Mouse (Mus musculus) embryo, embryonic 9.5 days (tissue): ENCODE measurements around the gene Gpr135.
"Not testable (repeated sequence)": the region's sequence is repeated elsewhere in the genome, so short reads cannot be mapped to it uniquely, and the experiment has no call there.

Experiments used
- DNase-seq: peaks from one replicate; pipeline ENCODE4 v3.0.0-alpha.2; 2017; ENCODE audit errors: extremely low spot score

Gene Gpr135

DNA sequence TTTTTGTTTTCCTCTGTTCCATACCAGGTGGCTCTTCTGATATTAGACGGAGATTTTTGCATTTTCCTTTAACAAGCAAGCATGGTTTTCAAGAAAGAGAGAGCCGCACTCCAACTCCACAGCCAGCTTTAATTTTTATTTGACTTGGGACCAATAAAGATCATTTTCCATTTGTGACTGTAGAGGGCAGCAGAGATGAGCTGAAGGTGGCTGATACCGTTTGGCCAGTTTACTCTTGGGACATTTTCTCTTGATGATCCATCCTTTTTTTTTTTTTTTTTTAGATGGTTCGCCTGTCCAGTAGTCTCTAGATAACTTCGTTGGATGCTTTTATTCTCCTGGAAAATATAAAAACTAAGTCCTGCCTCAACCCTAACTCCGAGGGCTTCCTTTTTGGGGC is 17.6 kb downstream of the Gpr135 start:
- peak; percentile 22 for DNase-seq

DNA sequence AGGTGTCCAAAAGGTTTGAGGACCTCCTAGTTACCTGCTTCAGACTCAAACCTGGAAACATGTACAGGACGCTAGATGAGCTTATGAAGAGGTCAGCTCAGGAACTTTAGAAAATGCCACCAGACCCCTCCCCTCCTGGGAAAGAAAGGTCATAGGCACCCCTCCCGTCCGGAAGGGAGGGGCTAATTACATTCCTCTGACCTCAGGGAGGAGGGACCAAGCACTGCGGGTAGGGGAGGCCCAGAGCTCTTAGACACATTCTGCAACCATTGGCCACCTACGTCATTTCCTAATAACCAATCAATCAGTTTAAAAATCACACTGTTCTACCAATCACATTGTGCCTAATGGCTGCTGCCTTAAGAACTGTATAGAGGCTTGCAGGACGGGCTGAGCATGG is 18.4 kb downstream of the Gpr135 start:
- DNase-seq: no peak

DNA sequence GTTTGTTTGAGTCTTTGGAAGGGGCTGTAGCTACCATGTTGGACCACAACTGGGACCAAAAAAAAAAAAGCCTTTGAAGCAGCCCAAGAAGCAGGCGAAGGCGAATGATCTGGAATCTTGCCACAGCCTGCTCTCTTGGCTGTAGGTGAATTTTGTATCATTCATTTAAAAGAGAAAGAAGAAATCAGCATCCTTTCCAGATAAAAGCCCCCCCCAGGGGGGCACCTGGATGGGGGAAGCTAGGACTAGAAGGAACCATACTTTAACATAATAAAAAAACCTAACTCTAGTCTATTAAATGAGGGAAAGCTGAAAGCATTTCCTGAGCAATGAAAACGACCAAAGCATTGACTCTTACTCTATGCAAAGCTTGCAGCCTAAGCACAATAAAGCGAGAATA is 20.1 kb downstream of the Gpr135 start:
- no peak for DNase-seq

DNA sequence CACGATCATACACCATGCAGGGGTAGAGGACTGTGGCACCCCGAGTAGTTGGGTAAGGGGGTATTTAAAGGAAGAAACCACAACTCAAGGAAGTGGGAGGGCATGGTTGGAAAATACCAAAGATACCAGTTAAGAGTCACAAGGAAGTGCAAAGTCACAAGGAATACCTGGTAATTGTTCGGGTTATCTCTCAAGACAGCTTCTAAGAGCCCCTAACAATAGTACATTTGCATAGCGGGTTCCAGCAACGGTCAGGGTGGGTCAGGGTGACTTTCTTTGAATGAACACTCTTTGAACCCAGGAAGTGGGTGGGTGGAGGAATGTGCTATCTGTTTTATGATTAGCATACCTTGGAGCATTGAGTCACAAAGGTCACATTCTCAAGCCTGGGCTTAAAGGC is 20.8 kb downstream of the Gpr135 start:
- DNase-seq: not testable (repeated sequence)

DNA sequence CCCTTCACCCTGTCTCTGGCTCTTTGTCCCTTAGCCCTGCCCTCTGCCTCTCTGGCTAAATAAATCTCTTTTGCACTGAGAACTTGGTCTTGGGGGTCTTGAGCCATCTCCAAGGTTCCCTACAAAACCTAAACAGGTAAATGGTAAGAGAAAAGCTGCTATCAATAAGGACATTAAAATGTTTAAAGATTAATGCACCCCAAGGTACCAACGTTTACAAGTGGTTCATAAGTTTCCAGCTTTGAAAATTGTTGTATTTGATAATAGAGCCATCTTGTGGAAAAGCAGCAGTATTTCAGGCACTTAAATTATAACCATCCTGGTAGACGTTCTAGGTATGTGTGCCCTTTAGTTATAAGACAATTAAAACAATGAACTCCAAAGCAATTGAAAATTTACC is 23.4 kb downstream of the Gpr135 start:
- DNase-seq: no peak

DNA sequence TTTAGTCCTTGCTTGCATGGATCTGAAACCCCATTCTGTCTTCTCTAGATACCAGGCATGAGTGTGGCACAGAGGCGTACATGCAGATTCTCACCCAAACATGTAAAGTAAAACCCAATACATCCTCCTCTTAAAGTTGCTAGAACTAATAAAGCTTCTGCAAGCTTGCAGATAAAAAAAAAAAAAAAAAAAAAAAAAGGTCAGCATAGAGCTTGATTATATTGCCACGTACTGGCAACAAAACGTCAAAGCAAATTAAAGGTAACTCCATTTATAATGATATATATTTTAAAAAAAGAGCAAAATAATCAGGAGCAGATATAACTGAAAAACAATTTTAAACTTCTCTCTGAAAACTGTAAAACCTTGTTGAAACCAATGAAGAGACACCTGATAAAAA is 29.7 kb downstream of the Gpr135 start:
- no peak for DNase-seq

DNA sequence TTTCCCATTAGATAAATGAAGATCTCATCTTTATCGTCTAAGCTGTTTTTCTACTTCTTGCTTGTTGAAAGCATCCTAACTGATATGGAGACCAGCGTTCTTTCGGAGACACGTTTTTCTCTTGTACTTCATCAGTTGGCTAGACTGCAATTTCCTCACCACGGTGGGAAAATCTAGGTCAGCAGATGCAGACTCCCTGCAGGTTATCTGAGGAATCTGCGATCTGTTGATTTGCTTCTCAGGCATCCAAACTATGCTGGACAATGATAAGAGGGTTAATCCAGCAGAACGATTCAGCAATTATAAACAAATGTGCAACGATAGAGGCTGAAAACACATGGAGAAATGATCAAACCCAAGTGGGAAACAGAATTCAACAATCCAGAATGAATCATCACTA is 31.4 kb downstream of the Gpr135 start:
- no peak for DNase-seq

DNA sequence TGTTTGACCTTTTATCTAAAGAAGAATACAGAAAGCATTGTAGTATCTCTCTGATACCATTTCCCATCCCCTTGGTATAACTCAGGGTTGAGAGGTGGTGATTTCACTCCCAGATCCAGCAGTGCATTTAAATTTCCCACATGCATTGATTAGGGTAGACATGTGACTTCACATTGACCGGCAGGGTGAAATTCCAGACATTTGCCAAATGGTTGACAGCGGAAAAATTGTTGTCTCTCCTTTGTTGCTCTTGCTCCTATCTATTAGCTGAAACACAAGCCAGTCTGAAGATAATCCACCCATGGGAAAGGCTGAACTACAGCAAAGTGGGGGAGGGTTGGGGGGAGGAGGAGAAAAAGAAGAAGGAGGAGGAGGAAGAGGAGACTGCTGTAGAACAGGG is 32.1 kb downstream of the Gpr135 start:
- no peak for DNase-seq

DNA sequence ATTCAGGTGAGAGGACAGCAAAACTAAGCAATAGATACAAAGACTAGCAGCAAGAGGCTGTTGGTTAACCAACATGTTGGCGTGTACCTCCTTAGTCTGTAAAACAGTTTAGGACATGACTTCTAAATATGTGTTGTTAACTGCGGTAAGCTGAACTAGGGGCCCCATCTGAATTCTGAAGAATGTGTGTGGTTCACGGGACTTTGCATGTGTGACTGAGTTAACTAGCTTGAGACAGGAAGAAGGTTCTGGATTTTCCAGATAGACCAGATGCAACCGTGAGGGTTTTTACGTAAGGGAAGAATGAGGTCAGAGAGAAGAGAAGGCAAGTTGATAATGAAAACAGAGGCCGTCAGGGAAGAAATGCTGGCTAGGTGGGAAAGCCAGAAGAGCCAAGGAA is 33.9 kb downstream of the Gpr135 start:
- no peak for DNase-seq

DNA sequence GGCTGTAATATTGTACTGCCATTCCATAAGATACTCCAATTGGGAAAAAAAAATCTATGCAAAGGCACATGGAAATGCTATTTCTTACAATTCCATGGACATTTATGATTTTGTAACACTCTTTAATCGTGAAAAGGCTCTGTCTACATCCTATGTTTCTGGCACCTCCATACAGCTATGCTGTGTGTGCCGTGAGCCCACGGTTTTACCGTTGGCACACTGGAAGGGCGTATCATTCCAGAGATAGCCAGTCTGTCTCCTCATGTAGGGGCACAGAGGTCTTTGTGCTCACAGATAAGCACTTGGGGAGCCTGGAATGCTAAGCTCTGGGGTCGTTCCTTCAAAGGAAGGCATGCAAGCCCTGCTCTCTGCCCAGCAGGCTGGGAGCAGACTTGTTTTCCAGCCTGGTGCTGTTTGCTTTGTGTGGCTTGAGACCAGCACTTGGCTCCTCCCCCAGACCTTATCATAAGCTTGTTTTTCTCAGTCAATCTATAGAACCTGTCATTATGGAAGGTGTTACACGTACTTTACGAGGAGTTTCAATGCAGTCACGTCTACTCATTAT is 34.7 kb downstream of the Gpr135 start:
- no peak for DNase-seq

DNA sequence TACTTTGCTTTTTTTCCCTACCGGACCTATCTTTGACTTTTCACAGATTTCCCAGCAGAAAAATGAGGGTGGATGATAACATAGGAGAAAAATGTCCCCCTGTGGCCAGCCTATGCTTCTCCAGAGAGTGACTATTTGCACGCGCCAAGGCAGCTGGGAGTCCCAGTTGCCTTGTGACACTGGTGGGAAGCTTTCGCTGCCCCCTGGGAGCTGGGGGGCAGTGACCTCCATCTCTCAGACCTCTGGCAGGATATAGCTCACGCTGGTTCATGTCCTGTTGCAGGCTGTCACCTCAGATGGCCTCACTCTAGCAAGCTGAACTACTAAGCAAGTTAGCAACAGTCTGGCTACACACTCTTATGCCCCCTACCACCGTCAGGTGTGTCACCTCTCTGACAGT is 39.1 kb downstream of the Gpr135 start:
- no peak for DNase-seq

DNA sequence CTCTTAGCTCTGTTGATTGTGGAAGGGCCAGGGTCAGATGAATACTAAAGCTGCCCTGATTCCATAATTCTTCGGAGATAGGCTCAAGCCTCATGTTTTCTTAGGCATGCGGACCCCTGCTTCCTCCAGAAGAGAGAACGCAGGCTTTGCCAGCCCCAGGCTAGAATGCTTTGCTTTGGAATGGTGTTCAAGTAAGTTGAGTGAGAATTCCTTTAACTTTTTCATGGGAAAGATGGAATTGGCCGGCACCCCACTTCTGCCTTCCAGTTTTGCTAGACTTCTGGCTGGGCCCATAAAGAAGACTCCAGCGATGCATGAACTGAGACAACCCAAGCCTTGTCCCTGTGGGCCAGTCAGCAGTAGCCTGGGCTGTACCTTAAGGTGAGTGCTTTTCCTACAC is 39.8 kb downstream of the Gpr135 start:
- no peak for DNase-seq

DNA sequence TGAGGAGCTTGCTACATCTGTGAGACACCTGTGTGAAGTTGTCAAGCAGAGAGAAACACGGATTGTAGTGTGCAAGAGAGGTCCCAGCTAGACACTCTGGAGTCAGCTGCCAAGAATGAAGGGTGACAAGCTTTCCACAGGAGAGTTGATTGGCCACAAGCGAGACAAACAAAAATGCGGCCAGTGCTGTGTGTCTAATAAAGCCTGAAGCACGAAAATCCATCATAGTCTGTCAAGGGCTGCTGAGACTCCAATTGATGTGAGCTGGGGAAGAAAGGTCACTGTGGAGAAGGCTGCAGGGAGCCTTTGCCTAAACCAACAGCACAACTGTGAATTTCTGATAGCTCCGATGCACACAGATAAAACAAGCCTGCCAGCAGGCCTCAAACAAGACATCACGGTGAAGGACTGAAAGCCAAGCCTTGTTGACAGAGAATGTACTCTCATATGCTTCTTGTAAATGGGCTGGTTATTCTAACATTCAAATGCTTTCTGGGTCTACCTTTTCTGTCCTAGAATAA is 45.6 kb downstream of the Gpr135 start:
- peak; percentile 5 for DNase-seq

DNA sequence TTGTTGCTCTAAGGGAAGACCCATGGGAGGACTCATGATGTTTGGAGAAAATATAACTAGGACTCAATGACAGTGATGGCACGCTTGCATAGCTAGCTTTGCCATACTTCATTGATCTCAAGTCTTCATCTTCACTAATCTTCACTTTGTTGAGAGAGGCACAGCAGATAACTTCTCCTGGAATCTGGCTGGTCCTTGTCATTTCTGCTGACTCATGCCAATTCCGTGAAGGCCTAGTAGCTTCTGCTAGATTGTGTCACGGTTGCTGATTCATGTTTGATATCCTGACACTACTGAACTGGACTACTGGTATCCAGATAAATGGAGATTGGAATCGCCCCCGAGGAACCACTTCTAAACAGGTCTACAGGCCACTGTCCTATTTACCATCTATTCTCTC is 47.4 kb downstream of the Gpr135 start:
- no peak for DNase-seq

DNA sequence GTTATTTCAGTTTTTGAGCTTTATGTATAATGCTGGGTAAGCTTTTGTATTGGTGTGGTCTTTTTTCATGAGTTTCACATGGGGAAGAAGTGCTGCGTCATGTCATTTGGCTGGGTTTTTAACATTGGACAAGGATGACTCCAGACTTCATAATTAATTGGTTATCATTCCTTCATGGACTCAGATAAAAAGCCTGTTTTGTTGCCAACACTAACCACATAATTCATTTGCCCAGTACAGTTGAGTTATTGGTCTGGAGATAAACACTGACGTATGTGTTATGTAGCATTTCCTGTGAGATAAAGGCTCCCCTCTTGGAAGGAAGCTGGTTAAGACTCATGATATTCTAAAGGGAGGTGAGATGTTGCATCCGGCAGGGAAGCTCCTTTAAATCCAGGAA is 48.1 kb downstream of the Gpr135 start:
- no peak for DNase-seq

DNA sequence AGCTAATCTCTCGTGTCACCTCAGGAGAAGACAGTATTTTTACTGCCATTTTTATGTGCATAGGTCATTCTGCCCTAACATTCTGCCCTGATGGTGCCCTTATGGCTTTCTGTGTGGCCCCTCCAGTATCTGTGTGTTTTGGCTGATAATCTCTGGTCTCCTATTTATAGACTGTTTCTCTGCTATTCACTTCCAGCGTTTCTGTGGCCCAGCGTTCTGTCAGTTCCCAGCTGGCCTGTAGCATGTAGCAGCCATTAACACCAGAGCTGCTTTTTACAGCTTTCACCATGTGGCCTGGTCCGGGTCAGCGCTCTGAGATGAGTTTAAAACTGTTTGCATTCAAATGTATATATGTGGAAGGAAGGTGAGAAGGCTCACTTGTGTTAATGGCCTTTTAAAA is 49.4 kb downstream of the Gpr135 start:
- no peak for DNase-seq

DNA sequence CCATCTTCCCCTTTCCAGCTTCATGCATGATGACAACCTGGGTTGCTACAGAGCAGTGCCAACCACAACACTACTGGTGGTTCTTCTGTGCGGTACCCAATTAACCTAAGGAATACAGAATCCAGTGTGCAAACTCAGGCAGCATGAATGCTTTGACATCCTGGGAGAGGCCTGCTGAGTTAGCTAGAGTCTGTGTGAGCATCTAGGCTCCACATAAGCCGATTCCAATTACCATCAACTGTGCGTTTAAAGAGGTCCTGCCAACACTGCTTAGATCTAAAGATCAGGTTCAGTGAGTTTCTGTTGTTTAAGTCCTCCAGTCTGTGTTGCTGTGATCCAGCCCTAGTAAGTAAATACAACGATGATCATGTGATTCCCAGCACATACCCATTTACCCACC is 50.6 kb downstream of the Gpr135 start:
- DNase-seq: no peak
